Comparison of ENCODE assay signal across 13 mouse cellular contexts in genomic region chr10:84886785-84887184, GRCm38 (mm10). TPM values are rescaled to one million over a fixed set of nuclear protein-coding genes. Genes with fewer than 3 reads are reported as not detected.
A peak's percentile ranks its signal among the peaks of the same experiment; 100 is the strongest.
DNase-seq lines count a peak whose midpoint lies in the region; ATAC-seq and TF ChIP-seq lines count a peak whose summit lies in the region.
"Had no signal": no experiment of that assay in that cellular context is flagged by ENCODE, and none has a peak within 500 bp of the region (broad histone marks: within the 10 kb centered on the region; RNA-seq: fewer than 3 reads in every experiment).

No protein-coding gene starts in this region.

- H3K9ac ChIP-seq in liver, embryonic 12.5 days: no peak overlapping the region
- no peak overlapping the region for H3K9ac ChIP-seq in liver, embryonic 11.5 days (ENCODE audit: low read depth, low read length)
- no peak overlapping the region for H3K9ac ChIP-seq in intestine, embryonic 15.5 days
- no peak overlapping the region for H3K9ac ChIP-seq in kidney, postnatal 0 days (ENCODE audit: low read depth, low read length)

- H3K36me3 ChIP-seq in liver, embryonic 12.5 days: no peaks in the 10 kb centered on the region
- H3K36me3 ChIP-seq in liver, embryonic 11.5 days (ENCODE audit: control insufficient read depth, insufficient read depth, low read length): no peaks in the 10 kb centered on the region
- H3K36me3 ChIP-seq in intestine, embryonic 15.5 days: no peaks in the 10 kb centered on the region
- no peaks in the 10 kb centered on the region for H3K36me3 ChIP-seq in kidney, postnatal 0 days (ENCODE audit: insufficient read depth, low read length)

- no peak for TF ChIP-seq CTCF in kidney, postnatal 0 days (IDR thresholded peaks at IDR 0.05; ENCODE audit: low read depth)
- TF ChIP-seq CTCF in olfactory bulb, adult 2 months (IDR thresholded peaks at IDR 0.05; ENCODE audit: insufficient read depth, low read depth, low read length): no peak

- no peak overlapping the region for H3K4me3 ChIP-seq in liver, embryonic 12.5 days
- no peak overlapping the region for H3K4me3 ChIP-seq in liver, embryonic 11.5 days (ENCODE audit: low read depth, low read length)
- H3K4me3 ChIP-seq in intestine, embryonic 15.5 days (replicated peaks): 0 out of 2 replicates have a peak overlapping the region, but pooled peaks have one; percentile 17
- 0 out of 2 replicates have a peak overlapping the region, but pooled peaks have one; percentile 7 for H3K4me3 ChIP-seq in kidney, postnatal 0 days (replicated peaks; ENCODE audit: low read depth, low read length)
- 0 out of 2 replicates have a peak overlapping the region, but pooled peaks have one; percentile 25 for H3K4me3 ChIP-seq in olfactory bulb, adult 2 months (ENCODE audit: insufficient read depth, low read depth, low read length)
- H3K4me3 ChIP-seq: forebrain, embryonic 10.5 days; heart, adult 2 months had no signal

- TF ChIP-seq POLR2A in olfactory bulb, adult 2 months (IDR thresholded peaks at IDR 0.05; ENCODE audit: insufficient read depth, low read depth, low read length): no peak

- H3K9me3 ChIP-seq in liver, embryonic 12.5 days (replicated peaks): no peaks in the 10 kb centered on the region
- no peaks in the 10 kb centered on the region for H3K9me3 ChIP-seq in liver, embryonic 11.5 days (ENCODE audit: control insufficient read depth, low read length)
- no peaks in the 10 kb centered on the region for H3K9me3 ChIP-seq in intestine, embryonic 15.5 days
- no peaks in the 10 kb centered on the region for H3K9me3 ChIP-seq in kidney, postnatal 0 days (replicated peaks; ENCODE audit: low read length)
- H3K9me3 ChIP-seq: forebrain, embryonic 10.5 days had no signal

- H3K4me1 ChIP-seq in liver, embryonic 12.5 days: peaks cover 14% of the 10 kb centered on the region
- peaks cover 4% of the 10 kb centered on the region; the same call in 1 of the 2 replicates for H3K4me1 ChIP-seq in liver, embryonic 11.5 days (replicated peaks; ENCODE audit: control insufficient read depth, insufficient read depth, low read length)
- peaks cover 9% of the 10 kb centered on the region for H3K4me1 ChIP-seq in intestine, embryonic 15.5 days (replicated peaks)
- H3K4me1 ChIP-seq in kidney, postnatal 0 days (replicated peaks; ENCODE audit: insufficient read depth, low read length): peaks cover 6% of the 10 kb centered on the region; the same call in 1 of the 2 replicates
- H3K4me1 ChIP-seq in olfactory bulb, adult 2 months (ENCODE audit: control insufficient read depth, insufficient read depth, low read length): peaks cover 6% of the 10 kb centered on the region; the same call in 1 of the 2 replicates

- H3K27ac ChIP-seq in liver, embryonic 12.5 days: 0 out of 2 replicates have a peak overlapping the region, but pooled peaks have one; percentile 20
- no peak overlapping the region for H3K27ac ChIP-seq in liver, embryonic 11.5 days (ENCODE audit: low read depth, low read length)
- peak overlapping the region; percentile 39; the same call in 1 of the 2 replicates for H3K27ac ChIP-seq in intestine, embryonic 15.5 days
- peak overlapping the region; percentile 69 for H3K27ac ChIP-seq in kidney, postnatal 0 days
- 0 out of 2 replicates have a peak overlapping the region, but pooled peaks have one; percentile 36 for H3K27ac ChIP-seq in olfactory bulb, adult 2 months (ENCODE audit: insufficient read depth, low read depth, low read length)
- H3K27ac ChIP-seq: forebrain, embryonic 10.5 days; heart, adult 2 months; hindbrain, postnatal 0 days had no signal

- WGBS in liver, embryonic 12.5 days (ENCODE audit: insufficient replicate concordance): 69% methylated on average over 8 of the region's 8 CpGs
- WGBS in liver, embryonic 11.5 days: 77% methylated on average over 8 of the region's 8 CpGs
- 55% methylated on average over 8 of the region's 8 CpGs for WGBS in intestine, embryonic 15.5 days
- WGBS in kidney, postnatal 0 days: 52% methylated on average over 8 of the region's 8 CpGs
- 84% methylated on average over 8 of the region's 8 CpGs for WGBS in olfactory bulb, adult 2 months

- 0 out of 2 replicates have a peak overlapping the region, but pooled peaks have one; percentile 18 for H3K4me2 ChIP-seq in liver, embryonic 12.5 days
- no peak overlapping the region for H3K4me2 ChIP-seq in liver, embryonic 11.5 days
- peak overlapping the region; percentile 50 for H3K4me2 ChIP-seq in intestine, embryonic 15.5 days (replicated peaks)
- peak overlapping the region; percentile 36 for H3K4me2 ChIP-seq in kidney, postnatal 0 days (ENCODE audit: low read length)

- H3K27me3 ChIP-seq in liver, embryonic 12.5 days (replicated peaks): no peaks in the 10 kb centered on the region
- no peaks in the 10 kb centered on the region for H3K27me3 ChIP-seq in liver, embryonic 11.5 days (replicated peaks; ENCODE audit: control insufficient read depth, insufficient read depth, low read length)
- H3K27me3 ChIP-seq in intestine, embryonic 15.5 days (replicated peaks): no peaks in the 10 kb centered on the region
- H3K27me3 ChIP-seq in kidney, postnatal 0 days (ENCODE audit: insufficient read depth, low read length): no peaks in the 10 kb centered on the region

- ATAC-seq in liver, embryonic 12.5 days: no peak
- ATAC-seq in liver, embryonic 11.5 days (replicated peaks; ENCODE audit: low FRiP score): no peak
- ATAC-seq in intestine, embryonic 15.5 days: peak; percentile 38; the same call in 1 of the 2 replicates
- ATAC-seq in kidney, postnatal 0 days (replicated peaks; ENCODE audit: low FRiP score, low read depth): peak; percentile 83
- ATAC-seq: hindbrain, postnatal 0 days had no signal

- no peak for DNase-seq in liver, embryonic 11.5 days (ENCODE audit: low spot score)
- peak; percentile 21 for DNase-seq in kidney, postnatal 0 days (ENCODE audit: low spot score)
- no peak for DNase-seq in adipocyte (ENCODE audit: low spot score)
- no peak for DNase-seq in adrenal gland, adult 18-20 months (ENCODE audit: low spot score in 2 of 2)
- no peak for DNase-seq in cerebellum, adult 8-10 months
- DNase-seq: cerebellum, postnatal 14 days; right cerebral cortex, postnatal 4 days had no signal

RNA-seq across cellular contexts. Expression of gene Ric8b, which starts 30.6 kb away (rescaled TPM):
- polyA plus RNA-seq in liver, embryonic 12.5 days (2016; fragmentation: Nextera tagmentation; extraction: Ambion mirVana): 6.6 and 6.9 TPM in 2 replicates
- 9.7 and 11.8 TPM in 2 replicates for polyA plus RNA-seq in liver, embryonic 11.5 days (2014; fragmentation: Nextera tagmentation; extraction: Ambion mirVana)
- 17.2 and 18.0 TPM in 2 replicates for polyA plus RNA-seq in intestine, embryonic 15.5 days (2015; fragmentation: Nextera tagmentation; extraction: Ambion mirVana)
- polyA plus RNA-seq in kidney, postnatal 0 days (2015; fragmentation: Nextera tagmentation; extraction: Ambion mirVana): 16.3 and 17.2 TPM in 2 replicates
- not detected in 2 replicates for polyA plus RNA-seq in olfactory bulb, adult 2 months (2012; ENCODE audit: insufficient read depth, insufficient read length, low replicate concordance, missing spikeins)
- total RNA-seq in adrenal gland, adult 18-20 months (2021): 10 to 100 TPM; 33.6 to 42.4 TPM

Comparison
In these comparisons a context has a peak if more than half of its experiments do, and no peak if none do; other contexts are left out.
1. ATAC-seq: peak in intestine, embryonic 15.5 days (single experiment) and kidney, postnatal 0 days (single experiment); none in liver, embryonic 12.5 days (single experiment) and liver, embryonic 11.5 days (single experiment).
2. H3K4me3 ChIP-seq: peak in intestine, embryonic 15.5 days (single experiment), kidney, postnatal 0 days (single experiment) and olfactory bulb, adult 2 months (single experiment); none in liver, embryonic 12.5 days (single experiment) and liver, embryonic 11.5 days (single experiment).